Mouse (Mus musculus): Measurements from ENCODE around the gene Tmprss4.
A peak's percentile ranks its signal among the peaks of the same experiment; 100 is the strongest.

Gene Tmprss4

GRCm38 (mm10) chr9:45203797-45204410 is at the start of gene Tmprss4:
Gene Tmprss4 (minus strand): TSS chr9:45204092.
- DNase-seq (ENCODE audit: low spot score), result no peak

- no peak for DNase-seq (ENCODE audit: low spot score)
These were observed 48.5 kb upstream of the Tmprss4 start for GRCm38 (mm10) chr9:45252395-45252794.

GRCm38 (mm10) chr9:45251990-45252389 is 48.1 kb upstream of the Tmprss4 start:
- no peak for DNase-seq (ENCODE audit: low spot score)

GRCm38 (mm10) chr9:45251281-45251680 is 47.4 kb upstream of the Tmprss4 start:
- no peak for DNase-seq (ENCODE audit: low spot score)

- no peak for DNase-seq (ENCODE audit: low spot score)
These were observed 46.4 kb upstream of the Tmprss4 start for GRCm38 (mm10) chr9:45250306-45250705.

GRCm38 (mm10) chr9:45247536-45247935 is 43.6 kb upstream of the Tmprss4 start:
- DNase-seq (ENCODE audit: low spot score), result no peak

- no peak for DNase-seq (ENCODE audit: low spot score)
These were observed 42.2 kb upstream of the Tmprss4 start for GRCm38 (mm10) chr9:45246060-45246459.

- no peak for DNase-seq (ENCODE audit: low spot score)
These were observed 41.5 kb upstream of the Tmprss4 start for GRCm38 (mm10) chr9:45245432-45245831.

- no peak for DNase-seq (ENCODE audit: low spot score)
These were observed 37.5 kb upstream of the Tmprss4 start for GRCm38 (mm10) chr9:45241397-45241796.

- DNase-seq (ENCODE audit: low spot score), result no peak
These were observed 32.9 kb upstream of the Tmprss4 start for GRCm38 (mm10) chr9:45236744-45237143.

GRCm38 (mm10) chr9:45235668-45236227 is 31.9 kb upstream of the Tmprss4 start:
- no peak for DNase-seq (ENCODE audit: low spot score)

GRCm38 (mm10) chr9:45229359-45229758 is 25.5 kb upstream of the Tmprss4 start:
- DNase-seq (ENCODE audit: low spot score), result no peak

GRCm38 (mm10) chr9:45221567-45221966 is 17.7 kb upstream of the Tmprss4 start:
- DNase-seq (ENCODE audit: low spot score), result peak; percentile 80

- DNase-seq (ENCODE audit: low spot score), result no peak
These were observed 15.8 kb upstream of the Tmprss4 start for GRCm38 (mm10) chr9:45219644-45220043.

GRCm38 (mm10) chr9:45215526-45216179 is 11.8 kb upstream of the Tmprss4 start:
- DNase-seq (ENCODE audit: low spot score), result no peak

GRCm38 (mm10) chr9:45212001-45212400 is 8.1 kb upstream of the Tmprss4 start:
- no peak for DNase-seq (ENCODE audit: low spot score)

- no peak for DNase-seq (ENCODE audit: low spot score)
These were observed 3.3 kb upstream of the Tmprss4 start for GRCm38 (mm10) chr9:45207015-45207743.

- no peak for DNase-seq (ENCODE audit: low spot score)
These were observed 2.2 kb upstream of the Tmprss4 start for GRCm38 (mm10) chr9:45206121-45206520.

- DNase-seq (ENCODE audit: low spot score), result no peak
These were observed 1.3 kb upstream of the Tmprss4 start for GRCm38 (mm10) chr9:45205143-45205542.

- DNase-seq (ENCODE audit: low spot score), result no peak
These were observed 1.7 kb downstream of the Tmprss4 start for GRCm38 (mm10) chr9:45202021-45202798.

- no peak for DNase-seq (ENCODE audit: low spot score)
These were observed 2.5 kb downstream of the Tmprss4 start for GRCm38 (mm10) chr9:45201319-45201947.

GRCm38 (mm10) chr9:45197549-45197948 is 6.3 kb downstream of the Tmprss4 start:
- no peak for DNase-seq (ENCODE audit: low spot score)
